Mouse (Mus musculus) intestine, postnatal 0 days (tissue): Measurements from ENCODE around the gene Dph6. TPM values are rescaled to one million over a fixed set of nuclear protein-coding genes. Genes with fewer than 3 reads are reported as not detected.
"Not testable (repeated sequence)": the region's sequence is repeated elsewhere in the genome, so short reads cannot be mapped to it uniquely, and the experiment has no call there.

Experiments used
- ATAC-seq: fragments of 200-750 bp; cut with Nextera tagmentation; 2 replicates; pipeline ENCODE4 v1.8.0; 2017; ENCODE audit warnings: mild to moderate bottlenecking, moderate TSS enrichment, moderate library complexity
- H3K27ac ChIP-seq: fragments of 300-500 bp; sonication (generic); 2 replicates; pipeline ENCODE4 v1.5.1; 2014; ENCODE audit warnings: mild to moderate bottlenecking, low read depth, low read length, moderate library complexity
- H3K27me3 ChIP-seq: fragments of 300-500 bp; sonication (generic); replicated peaks from 2 replicates; pipeline ENCODE4 v1.6.1; 2014; ENCODE audit warnings: low read length, mixed read lengths; ENCODE audit not compliant: control insufficient read depth, insufficient read depth
- H3K36me3 ChIP-seq: fragments of 300-500 bp; sonication (generic); 2 replicates; pipeline ENCODE4 v1.6.1; 2014; ENCODE audit warnings: mild to moderate bottlenecking, moderate library complexity; ENCODE audit not compliant: control insufficient read depth, insufficient read depth
- H3K4me1 ChIP-seq: fragments of 300-500 bp; sonication (generic); replicated peaks from 2 replicates; pipeline ENCODE4 v1.6.1; 2014; ENCODE audit warnings: antibody characterized with exemption, low read length, mixed read lengths; ENCODE audit not compliant: control insufficient read depth, insufficient read depth
- H3K4me2 ChIP-seq: fragments of 300-500 bp; sonication (generic); replicated peaks from 2 replicates; pipeline ENCODE4 v1.6.1; 2014; ENCODE audit warnings: low read depth, mild to moderate bottlenecking, moderate library complexity
- H3K4me3 ChIP-seq: fragments of 300-500 bp; sonication (generic); 2 replicates; pipeline ENCODE4 v1.5.1; 2014; ENCODE audit warnings: low read depth, low read length
- H3K9ac ChIP-seq: fragments of 300-500 bp; sonication (generic); 2 replicates; pipeline ENCODE4 v1.6.1; 2014; ENCODE audit warnings: mild to moderate bottlenecking, low read depth, low read length
- H3K9me3 ChIP-seq: fragments of 300-500 bp; sonication (generic); 2 replicates; pipeline ENCODE4 v1.6.1; 2016; ENCODE audit warnings: mixed run types; ENCODE audit not compliant: control insufficient read depth
- CTCF ChIP-seq: sonication (generic); IDR thresholded peaks from 2 replicates; pipeline ENCODE4 v1.5.1; 2016; ENCODE audit warnings: low read depth, mild to moderate bottlenecking, control low read depth, antibody characterized with exemption, moderate library complexity
- WGBS: fragments of 180-500 bp; shearing (Covaris S2); extraction: QIAGEN DNeasy Blood & Tissue Kit; methylation state at CpG from one replicate; pipeline ENCODE4 v1.1.7; 2014; 5-methylcytosine and 5-hydroxymethylcytosine counted together
- polyA plus RNA-seq: library from polyadenylated mRNA; unstranded; fragments of >200 nt; fragmentation: Nextera tagmentation; extraction: Ambion mirVana; gene quantifications from 2 replicates; pipeline ENCODE4 v1.2.1, GENCODE M21; 2015

Dph6 gene
- polyA plus RNA-seq, 1 experiment from 2014 or later, result 7.3 TPM

GRCm38 (mm10) chr2:114611576-114611975, 43.2 kb downstream of the Dph6 start:
- no peaks in the 10 kb centered on the region for H3K9me3 ChIP-seq
- H3K27ac ChIP-seq, result no peak overlapping the region
- no peak for ATAC-seq
- no peak for TF ChIP-seq CTCF
- no peaks in the 10 kb centered on the region for H3K4me1 ChIP-seq
- H3K9ac ChIP-seq, result no peak overlapping the region
- no peak overlapping the region for H3K4me3 ChIP-seq
- H3K36me3 ChIP-seq, result no peaks in the 10 kb centered on the region
- no peaks in the 10 kb centered on the region for H3K27me3 ChIP-seq
- no peak overlapping the region for H3K4me2 ChIP-seq
- WGBS, result 83% methylated on average over 2 of the region's 2 CpGs

GRCm38 (mm10) chr2:114610110-114610509, 44.7 kb downstream of the Dph6 start:
- no peak for ATAC-seq
- no peaks in the 10 kb centered on the region for H3K4me1 ChIP-seq
- H3K4me3 ChIP-seq, result no peak overlapping the region
- H3K9me3 ChIP-seq, result no peaks in the 10 kb centered on the region
- H3K4me2 ChIP-seq, result no peak overlapping the region
- H3K27ac ChIP-seq, result no peak overlapping the region
- TF ChIP-seq CTCF, result no peak
- H3K36me3 ChIP-seq, result no peaks in the 10 kb centered on the region
- H3K9ac ChIP-seq, result no peak overlapping the region
- H3K27me3 ChIP-seq, result no peaks in the 10 kb centered on the region
- WGBS, result 45% methylated on average over 2 of the region's 2 CpGs

- H3K36me3 ChIP-seq, H3K27me3 ChIP-seq, H3K9ac ChIP-seq, ATAC-seq, H3K4me1 ChIP-seq, H3K4me3 ChIP-seq, H3K9me3 ChIP-seq, H3K27ac ChIP-seq, H3K4me2 ChIP-seq: not testable (repeated sequence)
Observed at GRCm38 (mm10) chr2:114605202-114605601, 49.6 kb downstream of the Dph6 start.

- Histone ChIP-seq H3K4me1 (no peaks in the 10 kb centered on the region), H3K4me2 (no peak overlapping the region), H3K27ac (no peak overlapping the region), H3K36me3 (no peaks in the 10 kb centered on the region), H3K27me3 (no peaks in the 10 kb centered on the region), H3K9ac (no peak overlapping the region), H3K4me3 (no peak overlapping the region), H3K9me3 (no peaks in the 10 kb centered on the region)
- WGBS, result 92% methylated on average over 3 of the region's 3 CpGs
- no peak for TF ChIP-seq CTCF
- ATAC-seq, result no peak
Observed at GRCm38 (mm10) chr2:114601174-114601573, 53.6 kb downstream of the Dph6 start.

- TF ChIP-seq CTCF, result no peak
- no peak overlapping the region for H3K9ac ChIP-seq
- no peaks in the 10 kb centered on the region for H3K4me1 ChIP-seq
- no peaks in the 10 kb centered on the region for H3K36me3 ChIP-seq
- no peak for ATAC-seq
- no peaks in the 10 kb centered on the region for H3K27me3 ChIP-seq
- 51% methylated on average over 2 of the region's 2 CpGs for WGBS
- no peak overlapping the region for H3K4me2 ChIP-seq
- H3K9me3 ChIP-seq, result no peaks in the 10 kb centered on the region
- no peak overlapping the region for H3K4me3 ChIP-seq
- H3K27ac ChIP-seq, result no peak overlapping the region
Observed at GRCm38 (mm10) chr2:114599793-114600192, 55.0 kb downstream of the Dph6 start.

GRCm38 (mm10) chr2:114593393-114593792, 61.4 kb downstream of the Dph6 start:
- Histone ChIP-seq H3K4me2 (no peak overlapping the region), H3K9me3 (no peaks in the 10 kb centered on the region), H3K9ac (no peak overlapping the region), H3K4me3 (no peak overlapping the region), H3K27ac (no peak overlapping the region), H3K4me1 (no peaks in the 10 kb centered on the region), H3K36me3 (no peaks in the 10 kb centered on the region), H3K27me3 (no peaks in the 10 kb centered on the region)
- 93% methylated on average over 5 of the region's 5 CpGs for WGBS
- TF ChIP-seq CTCF, result no peak
- ATAC-seq, result no peak

- no peaks in the 10 kb centered on the region for H3K36me3 ChIP-seq
- H3K27me3 ChIP-seq, result no peaks in the 10 kb centered on the region
- TF ChIP-seq CTCF, result no peak
- no peak overlapping the region for H3K27ac ChIP-seq
- no peaks in the 10 kb centered on the region for H3K9me3 ChIP-seq
- H3K4me1 ChIP-seq, result no peaks in the 10 kb centered on the region
- ATAC-seq, result no peak
- H3K4me2 ChIP-seq, result no peak overlapping the region
- H3K9ac ChIP-seq, result no peak overlapping the region
- no peak overlapping the region for H3K4me3 ChIP-seq
- 39% methylated on average over 2 of the region's 2 CpGs for WGBS
Observed at GRCm38 (mm10) chr2:114580714-114581113, 74.0 kb downstream of the Dph6 start.
